Mouse (Mus musculus) C2C12 (cell line): ENCODE measurements around the gene Cpm.
"Not testable (repeated sequence)": the region's sequence is repeated elsewhere in the genome, so short reads cannot be mapped to it uniquely, and the experiment has no call there.

ENCODE experiments used
- CEBPB ChIP-seq: IDR thresholded peaks from one replicate; pipeline ENCODE4 v1.6.1; 2011; ENCODE audit warnings: low read depth, mild to moderate bottlenecking, control low read depth, moderate library complexity
- CTCF ChIP-seq: IDR thresholded peaks from one replicate; pipeline ENCODE4 v1.5.1; 2011; ENCODE audit not compliant: control insufficient read depth, insufficient read depth, insufficient read length
- FOSL1 ChIP-seq: IDR thresholded peaks from one replicate; pipeline ENCODE4 v1.8.0; 2011; ENCODE audit warnings: mild to moderate bottlenecking, low read length; ENCODE audit not compliant: poor library complexity, insufficient read depth, severe bottlenecking
- MAX ChIP-seq: IDR thresholded peaks from one replicate; pipeline ENCODE4 v1.6.1; 2011; ENCODE audit warnings: mild to moderate bottlenecking, control low read depth
- MYOD1 ChIP-seq: IDR thresholded peaks from one replicate; pipeline ENCODE4 v1.6.1; 2011; ENCODE audit warnings: low read depth; ENCODE audit not compliant: control insufficient read depth, insufficient read length
- MYOG ChIP-seq: IDR thresholded peaks from one replicate; pipeline ENCODE4 v1.6.1; 2011; ENCODE audit not compliant: control insufficient read depth, insufficient read length; ENCODE audit errors: extremely low read depth
- USF1 ChIP-seq: IDR thresholded peaks from one replicate; pipeline ENCODE4 v1.6.1; 2011; ENCODE audit warnings: low read depth, mild to moderate bottlenecking, control low read depth, moderate library complexity

- TF ChIP-seq CTCF, CEBPB, MYOG, USF1, MYOD1, MAX, FOSL1: not testable (repeated sequence)
These were observed 75.1 kb downstream of the Cpm start for GRCm38 (mm10) chr10:117704314-117704963.
